Mouse (Mus musculus) ES-CJ7 (cell line): ENCODE measurements around the gene D630039A03Rik.

ENCODE experiments used
- DNase-seq: peaks from one replicate; pipeline ENCODE4 v3.0.0; 2011; ENCODE audit warnings: low read depth, low spot score

The D630039A03Rik gene

GRCm38 (mm10) chr4:57927464-57928205, 11.5 kb upstream of the D630039A03Rik start:
- DNase-seq = peak; percentile 83

GRCm38 (mm10) chr4:57924556-57925071, 8.5 kb upstream of the D630039A03Rik start:
- DNase-seq = peak; percentile 38

- no peak for DNase-seq
Observed at GRCm38 (mm10) chr4:57922171-57922570, 6.1 kb upstream of the D630039A03Rik start.

GRCm38 (mm10) chr4:57920522-57920921, 4.4 kb upstream of the D630039A03Rik start:
- peak; percentile 97 for DNase-seq

GRCm38 (mm10) chr4:57919494-57920423, 3.7 kb upstream of the D630039A03Rik start:
- DNase-seq = peak; percentile 98

DNA sequence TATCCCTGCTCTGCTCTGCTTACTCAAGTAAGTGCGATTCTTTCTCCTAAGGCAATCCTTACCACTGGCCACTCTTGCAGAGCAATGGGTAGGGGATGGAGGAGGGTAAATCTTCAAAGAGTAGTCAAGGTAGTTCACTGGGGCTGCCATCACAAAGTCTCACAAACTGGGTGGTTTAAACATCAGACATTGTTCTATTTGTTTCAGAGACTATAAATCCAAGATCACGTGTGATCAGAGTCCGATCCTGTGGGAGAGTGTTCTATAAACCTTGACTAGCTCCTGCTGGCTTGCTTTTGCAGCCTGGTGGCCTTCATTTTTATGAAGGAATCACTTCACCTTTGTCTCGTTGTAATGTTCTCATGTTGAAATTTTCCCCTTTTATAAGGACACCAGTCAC, 614 bp upstream of the D630039A03Rik start:
- DNase-seq = no peak

- no peak for DNase-seq
Observed at GRCm38 (mm10) chr4:57915216-57915965, 706 bp downstream of the D630039A03Rik start.

DNA sequence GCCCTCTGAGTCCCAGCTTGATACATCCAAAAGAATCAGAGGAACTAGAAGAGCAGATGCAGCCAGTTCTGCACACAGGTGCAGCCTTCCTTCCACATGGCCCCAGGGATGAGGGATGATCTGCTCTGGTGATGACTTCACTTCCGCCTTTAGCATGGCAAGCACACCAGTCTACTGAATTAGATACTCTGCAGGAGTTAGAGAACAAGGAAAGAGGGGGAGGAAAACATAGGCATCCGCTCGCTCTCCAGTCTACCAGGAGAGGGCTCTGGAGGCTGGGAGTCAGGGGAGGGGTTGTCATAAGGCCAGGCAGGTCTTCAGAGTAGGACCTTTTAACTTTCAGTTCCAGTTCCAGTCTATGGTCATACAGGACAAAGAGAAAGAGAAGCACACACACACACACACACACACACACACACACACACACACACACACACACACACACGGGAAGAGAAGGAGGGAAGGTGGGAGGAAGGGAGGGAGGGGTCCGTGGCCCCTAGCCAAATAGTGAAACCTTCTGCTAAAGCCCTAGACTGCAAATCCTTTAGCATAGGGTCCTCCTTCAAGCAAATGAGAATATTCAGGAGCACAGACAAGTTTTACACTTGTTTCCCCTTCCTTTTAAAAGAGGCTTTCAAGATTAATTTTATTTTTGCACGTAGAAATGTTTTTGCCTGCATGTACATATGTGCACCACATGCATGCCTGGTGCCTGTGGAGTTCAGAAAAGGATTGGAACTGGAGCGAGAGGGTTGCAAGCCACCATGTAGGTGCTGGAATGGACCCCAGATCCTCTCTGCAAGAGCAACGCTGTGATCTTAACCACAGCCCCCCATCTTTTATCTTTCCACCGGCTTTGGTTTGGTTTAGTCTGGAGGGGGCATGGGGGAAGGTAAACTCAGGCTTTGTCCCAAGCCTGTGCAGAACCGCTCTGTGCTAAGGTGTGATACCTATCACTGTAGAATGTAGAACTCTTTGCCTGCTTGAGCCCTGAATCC, 1.6 kb downstream of the D630039A03Rik start:
- peak; percentile 57 for DNase-seq

DNA sequence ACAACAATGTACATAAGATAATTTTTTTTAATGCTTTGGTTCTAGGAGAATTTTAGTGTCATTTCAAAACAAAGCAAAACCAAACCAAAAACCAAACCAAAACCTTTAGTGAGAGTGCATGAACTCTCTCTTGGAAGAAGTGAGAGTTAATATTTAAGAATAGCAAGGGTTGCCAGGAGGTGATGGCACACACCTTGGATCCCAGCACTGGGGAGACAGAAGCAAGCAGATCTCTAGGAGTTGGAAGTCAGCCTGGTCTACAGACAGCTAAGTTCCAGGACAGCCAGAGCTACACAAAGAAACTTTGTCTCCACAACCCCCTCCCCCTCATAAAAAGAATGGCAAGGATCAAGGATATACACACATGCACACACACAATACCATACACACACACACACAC, 3.1 kb downstream of the D630039A03Rik start:
- no peak for DNase-seq

GRCm38 (mm10) chr4:57908860-57909259, 7.2 kb downstream of the D630039A03Rik start:
- DNase-seq = no peak

DNA sequence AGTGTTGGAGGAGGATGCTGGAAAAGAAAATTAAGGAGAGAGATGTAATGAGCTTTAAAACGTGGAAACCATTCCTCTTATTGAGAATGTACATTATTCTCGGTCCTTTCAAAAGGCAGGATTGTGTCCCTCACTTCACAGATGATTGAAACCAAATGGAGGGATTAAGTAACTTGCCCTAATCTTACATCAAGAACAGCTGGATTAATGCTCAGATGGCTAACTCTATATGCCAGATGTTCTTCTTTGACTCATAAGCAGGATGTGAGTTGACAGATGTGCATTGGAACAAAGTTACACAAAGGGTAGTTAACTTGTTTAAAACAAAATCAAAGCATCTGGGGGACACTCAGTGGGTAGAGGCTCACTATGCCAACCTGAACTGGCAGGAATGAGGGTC, 9.4 kb downstream of the D630039A03Rik start:
- DNase-seq = no peak

GRCm38 (mm10) chr4:57904638-57905037, 11.5 kb downstream of the D630039A03Rik start:
- peak; percentile 51 for DNase-seq

GRCm38 (mm10) chr4:57904211-57904610, 11.9 kb downstream of the D630039A03Rik start:
- peak; percentile 68 for DNase-seq

GRCm38 (mm10) chr4:57902619-57903018, 13.5 kb downstream of the D630039A03Rik start:
- DNase-seq = no peak

DNA sequence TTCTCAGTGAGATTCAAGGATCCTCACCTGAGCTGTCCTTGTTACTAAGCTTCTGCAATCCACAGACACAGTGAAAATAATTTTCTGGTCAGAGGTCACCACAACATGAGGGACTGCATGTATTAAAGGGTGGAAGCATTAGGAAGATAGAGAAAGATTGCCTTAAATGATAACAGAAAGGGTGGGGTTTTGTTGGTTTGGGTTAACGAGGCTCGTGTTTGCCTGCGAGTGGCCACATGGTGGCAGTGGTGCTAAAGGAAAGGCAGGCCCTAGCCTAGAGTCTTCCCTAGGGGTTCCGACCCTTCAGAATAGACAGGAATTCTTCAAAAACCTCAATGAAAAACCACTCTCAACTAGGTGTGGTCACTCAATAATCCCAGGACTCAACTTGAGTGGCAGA, 14.9 kb downstream of the D630039A03Rik start:
- DNase-seq = peak; percentile 52

DNA sequence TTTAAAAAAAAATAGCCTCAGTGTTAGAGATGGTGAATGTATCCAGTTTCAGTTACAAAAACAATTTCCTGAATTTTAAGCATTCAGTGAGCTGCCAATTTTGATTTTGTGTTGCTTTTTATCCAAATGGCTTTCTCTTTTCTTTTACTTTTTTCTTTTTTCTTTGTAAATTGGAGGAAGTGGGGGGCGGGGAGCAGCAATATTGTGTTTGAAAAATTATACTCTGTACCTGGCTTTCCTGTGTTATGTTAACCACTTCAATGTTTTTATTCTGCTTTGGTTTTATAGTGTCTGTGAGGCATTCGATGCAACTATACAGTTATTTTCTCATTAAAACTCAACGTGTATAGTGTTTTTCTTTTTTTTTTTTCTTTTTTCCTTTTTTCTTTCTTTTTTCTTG, 19.5 kb downstream of the D630039A03Rik start:
- no peak for DNase-seq

DNA sequence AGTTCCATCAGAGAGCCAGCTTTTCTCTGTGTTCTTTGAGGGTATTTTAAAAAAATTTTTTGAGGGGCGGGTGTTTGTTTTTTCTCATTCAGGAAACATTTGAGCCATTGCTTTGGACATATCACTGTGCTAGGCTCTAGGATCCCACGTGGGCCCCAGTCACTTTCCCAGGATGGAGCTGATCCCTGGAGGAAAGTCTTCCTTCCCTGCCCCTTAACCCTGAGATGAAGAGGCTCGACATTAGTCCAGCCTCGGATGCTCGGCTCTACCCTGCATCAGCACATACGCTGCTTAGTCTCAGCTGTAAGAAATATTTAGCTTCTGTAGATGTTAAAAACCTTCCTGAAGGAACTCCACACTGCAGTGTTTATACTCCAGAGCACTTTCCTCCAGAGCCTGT, 20.2 kb downstream of the D630039A03Rik start:
- DNase-seq = no peak

DNA sequence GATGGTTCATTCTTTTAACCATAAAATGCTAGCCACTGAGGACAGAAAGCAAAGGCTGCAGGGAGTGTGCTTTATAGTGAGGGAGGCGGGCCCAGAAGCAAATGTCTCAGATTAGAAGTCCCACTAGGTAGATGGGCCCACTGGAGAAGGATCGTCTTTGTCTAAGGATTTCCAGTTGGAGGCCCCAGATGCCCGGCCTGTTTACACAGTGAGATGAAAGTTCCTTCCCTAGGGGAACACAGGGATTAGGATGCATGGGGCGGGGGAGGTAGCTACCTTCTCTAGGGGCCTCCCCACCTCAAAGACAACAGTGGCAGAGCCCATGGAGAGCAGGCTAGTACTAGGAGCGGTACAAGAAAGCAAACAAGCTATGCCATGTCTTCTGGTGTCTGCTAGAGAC, 21.0 kb downstream of the D630039A03Rik start:
- no peak for DNase-seq

GRCm38 (mm10) chr4:57892001-57892586, 24.0 kb downstream of the D630039A03Rik start:
- no peak for DNase-seq

DNA sequence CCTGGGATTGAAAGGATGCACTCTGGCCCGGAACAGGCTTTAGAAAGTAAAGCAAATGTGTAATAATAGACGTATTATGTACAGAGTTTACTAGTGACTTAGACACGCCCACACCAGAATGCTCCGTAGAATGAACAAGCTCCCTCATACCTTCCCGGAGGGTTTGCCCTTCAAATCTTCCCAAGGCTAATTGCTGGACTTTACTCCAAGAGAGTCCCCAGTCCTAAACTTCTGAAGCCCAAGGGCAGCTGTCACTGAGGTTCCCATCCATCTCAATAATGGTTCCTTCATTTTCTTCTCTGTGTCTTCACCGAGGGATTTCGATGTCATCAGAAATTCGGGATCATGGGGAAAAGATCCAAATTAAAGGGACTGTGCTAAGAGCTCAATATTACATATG, 26.3 kb downstream of the D630039A03Rik start:
- DNase-seq = no peak
